Mouse (Mus musculus): ENCODE data around the gene Zfp965.
"Not testable (repeated sequence)": the region's sequence is repeated elsewhere in the genome, so short reads cannot be mapped to it uniquely, and the experiment has no call there.

Zfp965 gene

DNA sequence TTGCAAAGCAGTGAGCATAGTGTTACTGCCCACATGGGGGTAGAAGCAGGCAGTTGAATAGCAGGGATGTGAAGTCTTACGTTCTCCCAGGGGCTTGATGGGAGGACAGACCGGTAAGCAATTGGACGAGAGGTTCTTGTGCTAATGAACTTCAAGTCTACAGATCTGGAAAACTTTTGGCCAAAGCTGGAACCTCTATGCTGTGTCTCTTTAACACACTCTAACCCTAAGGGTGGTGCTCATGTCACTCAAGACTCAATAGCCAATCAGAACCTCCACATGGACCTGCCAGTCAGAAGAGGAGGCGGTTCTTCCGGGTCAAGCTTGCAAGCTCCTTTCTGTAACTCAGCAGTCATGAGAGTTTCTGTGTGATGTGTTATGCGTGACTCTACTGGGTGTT lies at the start of gene Zfp965:
Zfp965 (plus strand) TSS at position 301 of the 400 bp plus-strand sequence.
- DNase-seq (ENCODE audit: low spot score) = not testable (repeated sequence)

DNA sequence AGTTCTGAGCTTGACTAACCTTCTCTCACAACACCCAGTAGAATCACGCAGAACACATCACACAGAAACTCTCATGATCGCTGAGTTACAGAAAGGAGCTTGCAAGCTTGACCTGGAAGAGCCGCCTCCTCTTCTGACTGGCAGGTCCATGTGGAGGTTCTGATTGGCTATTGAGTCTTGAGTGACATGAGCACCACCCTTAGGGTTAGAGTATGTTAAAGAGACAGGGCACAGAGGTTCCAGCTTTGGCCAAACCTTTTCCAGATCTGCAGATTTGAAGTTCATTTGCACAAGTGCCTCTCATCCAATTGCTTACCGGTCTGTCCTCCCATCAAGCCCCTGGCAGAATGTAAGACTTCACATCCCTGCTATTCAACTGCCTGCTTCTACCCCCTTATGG lies 34.1 kb upstream of the Zfp965 start, which contains the start of gene Gm4724:
Gm4724 (minus strand) TSS at position 101 of the 400 bp plus-strand sequence.
- DNase-seq (ENCODE audit: low spot score) = not testable (repeated sequence)

Measured in yolk sac, embryonic 10.5 days (tissue).